Mouse (Mus musculus) liver, embryonic 14.5 days (tissue): ENCODE measurements around the gene Serping1.

Source experiments
- CTCF ChIP-seq: IDR thresholded peaks from 2 replicates; pipeline ENCODE4 v1.5.1; 2016; ENCODE audit warnings: antibody characterized with exemption, low read depth, control low read depth
- EP300 ChIP-seq: IDR thresholded peaks from 2 replicates; pipeline ENCODE4 v1.6.1; 2016; ENCODE audit warnings: antibody characterized with exemption, low read depth

DNA sequence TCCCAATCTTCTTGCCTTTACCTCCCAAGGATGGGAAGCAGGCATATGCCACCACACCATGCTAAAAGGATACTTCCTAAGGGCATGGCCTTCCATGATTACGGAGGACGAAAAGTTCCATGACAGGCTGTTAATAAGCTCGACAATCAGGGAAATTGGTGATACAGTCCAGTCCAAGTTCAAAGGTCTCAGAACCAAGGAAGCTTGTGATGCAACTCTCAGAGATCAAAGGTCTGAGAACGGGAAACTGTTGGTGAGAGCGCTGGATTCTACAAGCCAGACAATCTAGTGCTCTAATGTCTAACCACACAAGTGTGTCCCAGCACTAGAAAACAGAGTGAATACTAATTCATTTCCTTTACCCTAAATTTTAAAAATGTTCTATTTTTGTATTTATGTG lies 19.0 kb downstream of the Serping1 start:
- TF ChIP-seq EP300 (no peak), CTCF (no peak)
